Mouse (Mus musculus) bone marrow, adult 2 months (tissue): Measurements from ENCODE around the gene Xirp1. TPM values are rescaled to one million over a fixed set of nuclear protein-coding genes. Genes with fewer than 3 reads are reported as not detected.

ENCODE experiments used
- H3K27ac ChIP-seq: fragments of 200-500 bp; 2 replicates; pipeline ENCODE4 v1.5.1; 2012; ENCODE audit warnings: low read depth, mild to moderate bottlenecking, control low read depth, inconsistent platforms, low read length; ENCODE audit not compliant: control insufficient read depth, poor library complexity, insufficient read depth
- H3K4me1 ChIP-seq: fragments of 200-500 bp; 2 replicates; pipeline ENCODE4 v1.6.1; 2011; ENCODE audit warnings: low read length; ENCODE audit not compliant: control insufficient read depth, insufficient read depth
- H3K4me3 ChIP-seq: fragments of 200-500 bp; replicated peaks from 2 replicates; pipeline ENCODE3; 2011; ENCODE audit warnings: mild to moderate bottlenecking, low read depth, low read length, control low read depth; ENCODE audit not compliant: control insufficient read depth
- CTCF ChIP-seq: fragments of 200-500 bp; IDR thresholded peaks from 2 replicates; pipeline ENCODE4 v1.5.1; 2011; ENCODE audit warnings: low read length, control low read depth; ENCODE audit not compliant: control insufficient read depth, insufficient read depth
- POLR2A ChIP-seq: fragments of 200-500 bp; IDR thresholded peaks from 2 replicates; pipeline ENCODE4 v1.6.1; 2011; ENCODE audit warnings: low read depth, mild to moderate bottlenecking, control low read depth, low read length, borderline replicate concordance; ENCODE audit not compliant: control insufficient read depth
- WGBS: fragments of 180-500 bp; shearing (Covaris S2); methylation state at CpG from one replicate; pipeline ENCODE4 v1.1.7; 2018; 5-methylcytosine and 5-hydroxymethylcytosine counted together
- polyA plus RNA-seq: library from polyadenylated mRNA; stranded (reverse); fragments of >200 nt; gene quantifications from 2 replicates; pipeline ENCODE4 v1.2.4, GENCODE M21; 2011; ENCODE audit warnings: low replicate concordance; ENCODE audit not compliant: missing spikeins, insufficient read depth, insufficient read length

Xirp1 gene
- polyA plus RNA-seq, 1 experiment = not detected

GRCm38 (mm10) chr9:119981183-119982179, 41.9 kb downstream of the Xirp1 start:
- 2% methylated on average over 16 of the region's 16 CpGs for WGBS
- H3K4me3 ChIP-seq = peak overlapping the region; percentile 65
- no peak for TF ChIP-seq CTCF
- TF ChIP-seq POLR2A = peak; percentile 45; the same call in 1 of the 2 replicates
- peak overlapping the region; percentile 96 for H3K27ac ChIP-seq
- H3K4me1 ChIP-seq = peaks cover 14% of the 10 kb centered on the region

GRCm38 (mm10) chr9:119980770-119981182, 42.6 kb downstream of the Xirp1 start:
- TF ChIP-seq POLR2A (no peak), CTCF (no peak)
- 6% methylated on average over 4 of the region's 4 CpGs for WGBS
- H3K4me3 ChIP-seq = no peak overlapping the region
- peaks cover 14% of the 10 kb centered on the region for H3K4me1 ChIP-seq
- H3K27ac ChIP-seq = peak overlapping the region; percentile 96

GRCm38 (mm10) chr9:119979749-119980148, 43.6 kb downstream of the Xirp1 start:
- Histone ChIP-seq H3K27ac (0 out of 2 replicates have a peak overlapping the region, but pooled peaks have one; percentile 2), H3K4me3 (no peak overlapping the region), H3K4me1 (peaks cover 14% of the 10 kb centered on the region)
- TF ChIP-seq CTCF (no peak), POLR2A (no peak)
- 52% methylated on average over 2 of the region's 2 CpGs for WGBS

GRCm38 (mm10) chr9:119978811-119979441, 44.5 kb downstream of the Xirp1 start:
- Histone ChIP-seq H3K4me3 (peak overlapping the region; percentile 2), H3K27ac (peak overlapping the region; percentile 78), H3K4me1 (peaks cover 14% of the 10 kb centered on the region)
- 45% methylated on average over 6 of the region's 6 CpGs for WGBS
- no peak for TF ChIP-seq CTCF
- no peak for TF ChIP-seq POLR2A

GRCm38 (mm10) chr9:119978151-119978810, 45.1 kb downstream of the Xirp1 start:
- peak overlapping the region; percentile 63 for H3K4me3 ChIP-seq
- H3K4me1 ChIP-seq = peaks cover 14% of the 10 kb centered on the region
- 6% methylated on average over 9 of the region's 9 CpGs for WGBS
- TF ChIP-seq POLR2A = no peak
- TF ChIP-seq CTCF = no peak
- peak overlapping the region; percentile 78 for H3K27ac ChIP-seq

- peak overlapping the region; percentile 66 for H3K4me3 ChIP-seq
- TF ChIP-seq POLR2A (no peak), CTCF (no peak)
- H3K27ac ChIP-seq = peak overlapping the region; percentile 78
- peaks cover 14% of the 10 kb centered on the region for H3K4me1 ChIP-seq
- 7% methylated on average over 5 of the region's 5 CpGs for WGBS
Observed at GRCm38 (mm10) chr9:119977557-119978060, 45.8 kb downstream of the Xirp1 start.

- H3K4me3 ChIP-seq = peak overlapping the region; percentile 66
- TF ChIP-seq CTCF = no peak
- no peak for TF ChIP-seq POLR2A
- peak overlapping the region; percentile 78 for H3K27ac ChIP-seq
- WGBS = 3% methylated on average over 17 of the region's 17 CpGs
- peaks cover 14% of the 10 kb centered on the region for H3K4me1 ChIP-seq
Observed at GRCm38 (mm10) chr9:119976704-119977556, 46.5 kb downstream of the Xirp1 start.
